Mouse (Mus musculus): ENCODE results near the gene Magi2. TPM values are rescaled to one million over a fixed set of nuclear protein-coding genes. Genes with fewer than 3 reads are reported as not detected.

Gene Magi2
- polyA plus RNA-seq, 1 experiment = 0.48 TPM

- Histone ChIP-seq H3K4me3 (no peak overlapping the region), H3K36me3 (ENCODE audit: control insufficient read depth, insufficient read depth) (no peaks in the 10 kb centered on the region), H3ac (ENCODE audit: control insufficient read depth, insufficient read length) (no peak overlapping the region), H3K27me3 (ENCODE audit: control insufficient read depth, insufficient read depth, insufficient read length) (no peaks in the 10 kb centered on the region), H3K79me2 (ENCODE audit: control insufficient read depth, insufficient read depth) (no peaks in the 10 kb centered on the region), H3K4me2 (ENCODE audit: low read depth) (no peak overlapping the region)
- TF ChIP-seq TCF12 (IDR thresholded peaks at IDR 0.05; ENCODE audit: insufficient read depth, poor library complexity, severe bottlenecking) = no peak
- no peak for TF ChIP-seq POLR2AphosphoS2 (IDR thresholded peaks at IDR 0.05; ENCODE audit: insufficient read length, low read depth)
- TF ChIP-seq MYOD1 (IDR thresholded peaks at IDR 0.05; ENCODE audit: control insufficient read depth in 1 of 3, insufficient read length in 2 of 3, low read depth in 2 of 3) = no peak
- TF ChIP-seq MYOG (IDR thresholded peaks at IDR 0.05; ENCODE audit: control insufficient read depth in 1 of 3, insufficient read depth in 1 of 3, insufficient read length in 2 of 3, low read depth in 2 of 3) = no peak
- no peak for TF ChIP-seq SRF (IDR thresholded peaks at IDR 0.05; ENCODE audit: control insufficient read depth, insufficient read length, low read depth)
Observed at GRCm38 (mm10) chr5:19909664-19910063, 682.8 kb downstream of the Magi2 start.

DNA sequence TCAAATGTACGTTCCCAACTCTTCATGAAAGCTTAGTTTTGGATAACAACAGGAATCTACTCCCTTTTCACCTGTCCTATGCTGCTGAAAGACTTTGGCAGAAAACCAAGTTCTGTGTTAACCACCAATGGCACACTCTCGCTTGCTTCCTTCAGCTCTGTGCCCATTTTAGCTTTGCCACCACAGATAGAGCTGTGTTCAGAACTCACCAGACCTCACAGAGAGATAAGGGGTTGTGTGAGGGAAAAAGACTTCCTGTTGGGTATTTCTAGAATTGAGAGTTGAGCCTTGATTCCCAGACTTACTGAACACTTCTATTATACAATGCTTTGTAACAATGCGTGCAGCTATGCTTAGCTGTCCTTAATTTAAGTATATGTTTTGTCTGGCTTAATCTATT, 705.3 kb downstream of the Magi2 start:
- H3K79me2 ChIP-seq (ENCODE audit: control insufficient read depth, insufficient read depth) = no peaks in the 10 kb centered on the region
- no peak overlapping the region for H3K4me3 ChIP-seq
- H3K36me3 ChIP-seq (ENCODE audit: control insufficient read depth, insufficient read depth) = no peaks in the 10 kb centered on the region
- H3K4me2 ChIP-seq (ENCODE audit: low read depth) = no peak overlapping the region
- TF ChIP-seq TCF3 (IDR thresholded peaks at IDR 0.05; ENCODE audit: insufficient read length, low read depth) = no peak
- TF ChIP-seq MAX (IDR thresholded peaks at IDR 0.05; ENCODE audit: low read depth) = no peak
- no peak for TF ChIP-seq CEBPB (IDR thresholded peaks at IDR 0.05; ENCODE audit: insufficient read depth, poor library complexity, severe bottlenecking)
- no peak for TF ChIP-seq USF1 (IDR thresholded peaks at IDR 0.05; ENCODE audit: low read depth)
- TF ChIP-seq MYOG (IDR thresholded peaks at IDR 0.05; ENCODE audit: control insufficient read depth in 1 of 3, insufficient read depth in 1 of 3, insufficient read length in 2 of 3, low read depth in 2 of 3) = no peak
- TF ChIP-seq MYOD1 (IDR thresholded peaks at IDR 0.05; ENCODE audit: control insufficient read depth in 1 of 3, insufficient read length in 2 of 3, low read depth in 2 of 3) = no peak
- TF ChIP-seq TCF12 (IDR thresholded peaks at IDR 0.05; ENCODE audit: insufficient read depth, poor library complexity, severe bottlenecking) = no peak
- TF ChIP-seq E2F4 (IDR thresholded peaks at IDR 0.05; ENCODE audit: insufficient read depth) = no peak
- no peak for TF ChIP-seq REST (IDR thresholded peaks at IDR 0.05; ENCODE audit: insufficient read depth, insufficient read length)
- TF ChIP-seq POLR2AphosphoS2 (IDR thresholded peaks at IDR 0.05; ENCODE audit: insufficient read length, low read depth) = no peak
- TF ChIP-seq SRF (IDR thresholded peaks at IDR 0.05; ENCODE audit: control insufficient read depth, insufficient read length, low read depth) = no peak
- no peak for TF ChIP-seq POLR2A (IDR thresholded peaks at IDR 0.05; ENCODE audit: insufficient read length, low read depth)
- H3K27me3 ChIP-seq (ENCODE audit: control insufficient read depth, insufficient read depth, insufficient read length) = no peaks in the 10 kb centered on the region
- no peak overlapping the region for H3ac ChIP-seq (ENCODE audit: control insufficient read depth, insufficient read length)

DNA sequence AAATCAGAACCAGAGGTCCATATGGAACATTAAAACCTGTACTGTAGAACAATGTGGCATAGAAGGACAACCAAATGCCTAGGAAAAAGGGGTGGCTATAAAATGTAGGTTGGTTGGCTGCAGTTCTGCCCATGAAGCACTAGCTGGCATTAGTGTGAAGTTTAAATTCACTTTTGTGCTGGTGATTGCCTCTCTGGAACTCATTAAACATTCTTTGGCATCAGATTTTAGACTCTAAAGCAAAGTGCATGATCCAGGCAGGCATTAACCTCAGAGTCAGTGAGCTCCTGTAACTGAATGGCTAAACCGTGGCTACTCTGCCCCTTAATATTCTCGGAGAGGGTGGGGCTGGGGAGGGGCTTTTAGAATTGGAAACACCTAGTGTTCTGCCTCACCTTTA, 706.4 kb downstream of the Magi2 start:
- TF ChIP-seq SRF (IDR thresholded peaks at IDR 0.05; ENCODE audit: control insufficient read depth, insufficient read length, low read depth) (no peak), E2F4 (IDR thresholded peaks at IDR 0.05; ENCODE audit: insufficient read depth) (no peak), TCF12 (IDR thresholded peaks at IDR 0.05; ENCODE audit: insufficient read depth, poor library complexity, severe bottlenecking) (no peak), MYOD1 (IDR thresholded peaks at IDR 0.05; ENCODE audit: control insufficient read depth in 1 of 3, insufficient read length in 2 of 3, low read depth in 2 of 3) (no peak), USF1 (IDR thresholded peaks at IDR 0.05; ENCODE audit: low read depth) (no peak), POLR2A (IDR thresholded peaks at IDR 0.05; ENCODE audit: insufficient read length, low read depth) (no peak), POLR2AphosphoS2 (IDR thresholded peaks at IDR 0.05; ENCODE audit: insufficient read length, low read depth) (no peak), TCF3 (IDR thresholded peaks at IDR 0.05; ENCODE audit: insufficient read length, low read depth) (no peak), CEBPB (IDR thresholded peaks at IDR 0.05; ENCODE audit: insufficient read depth, poor library complexity, severe bottlenecking) (no peak), MYOG (IDR thresholded peaks at IDR 0.05; ENCODE audit: control insufficient read depth in 1 of 3, insufficient read depth in 1 of 3, insufficient read length in 2 of 3, low read depth in 2 of 3) (no peak), MAX (IDR thresholded peaks at IDR 0.05; ENCODE audit: low read depth) (no peak), REST (IDR thresholded peaks at IDR 0.05; ENCODE audit: insufficient read depth, insufficient read length) (no peak)
- H3ac ChIP-seq (ENCODE audit: control insufficient read depth, insufficient read length) = no peak overlapping the region
- H3K27me3 ChIP-seq (ENCODE audit: control insufficient read depth, insufficient read depth, insufficient read length) = no peaks in the 10 kb centered on the region
- no peaks in the 10 kb centered on the region for H3K79me2 ChIP-seq (ENCODE audit: control insufficient read depth, insufficient read depth)
- no peaks in the 10 kb centered on the region for H3K36me3 ChIP-seq (ENCODE audit: control insufficient read depth, insufficient read depth)
- no peak overlapping the region for H3K4me3 ChIP-seq
- no peak overlapping the region for H3K4me2 ChIP-seq (ENCODE audit: low read depth)

DNA sequence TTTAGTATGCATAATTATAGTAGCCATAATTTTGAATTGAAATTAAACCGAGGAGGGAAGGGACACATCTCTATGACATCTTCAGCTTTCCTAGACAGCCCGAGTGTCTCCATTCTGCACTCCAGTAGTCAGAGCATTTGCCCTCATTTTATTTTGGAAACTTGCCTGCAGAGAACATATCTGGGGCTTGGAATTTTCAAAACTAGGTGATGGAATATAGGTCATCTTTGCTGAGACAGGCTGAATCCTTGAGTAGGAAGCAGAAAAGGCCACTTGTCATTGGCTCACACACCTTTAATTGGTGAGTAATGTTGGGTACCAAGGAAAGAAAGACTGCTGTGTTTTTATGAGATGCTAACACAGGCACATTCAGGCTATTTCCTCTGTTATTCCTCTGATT, 724.3 kb downstream of the Magi2 start:
- no peak overlapping the region for H3ac ChIP-seq (ENCODE audit: control insufficient read depth, insufficient read length)
- TF ChIP-seq REST (IDR thresholded peaks at IDR 0.05; ENCODE audit: insufficient read depth, insufficient read length) (no peak), POLR2A (IDR thresholded peaks at IDR 0.05; ENCODE audit: insufficient read length, low read depth) (no peak), TCF12 (IDR thresholded peaks at IDR 0.05; ENCODE audit: insufficient read depth, poor library complexity, severe bottlenecking) (no peak), SRF (IDR thresholded peaks at IDR 0.05; ENCODE audit: control insufficient read depth, insufficient read length, low read depth) (no peak), USF1 (IDR thresholded peaks at IDR 0.05; ENCODE audit: low read depth) (no peak)
- H3K4me2 ChIP-seq (ENCODE audit: low read depth) = no peak overlapping the region
- H3K36me3 ChIP-seq (ENCODE audit: control insufficient read depth, insufficient read depth) = no peaks in the 10 kb centered on the region
- no peaks in the 10 kb centered on the region for H3K27me3 ChIP-seq (ENCODE audit: control insufficient read depth, insufficient read depth, insufficient read length)
- H3K79me2 ChIP-seq (ENCODE audit: control insufficient read depth, insufficient read depth) = no peaks in the 10 kb centered on the region
- H3K4me3 ChIP-seq = no peak overlapping the region

DNA sequence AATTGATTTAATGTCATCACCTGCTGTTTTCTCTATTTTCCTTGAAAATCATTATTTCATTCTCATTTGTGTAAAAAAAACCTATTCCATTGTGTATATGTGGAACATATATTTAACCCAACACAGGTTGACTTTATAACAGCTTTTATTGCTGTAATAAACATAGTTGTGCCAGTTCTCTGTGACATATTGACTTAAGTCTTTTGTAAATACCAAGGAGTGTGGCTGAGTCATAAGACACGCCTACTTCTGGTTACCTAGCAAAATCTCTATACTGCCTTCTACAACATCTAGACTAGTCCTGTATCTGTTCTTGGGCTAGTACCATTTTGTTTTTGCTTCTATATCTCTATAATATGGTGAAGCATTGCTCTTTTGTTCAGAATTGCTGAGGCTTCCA, 737.3 kb downstream of the Magi2 start:
- TF ChIP-seq MYOD1 (IDR thresholded peaks at IDR 0.05; ENCODE audit: control insufficient read depth in 1 of 3, insufficient read length in 2 of 3, low read depth in 2 of 3) (no peak), POLR2A (IDR thresholded peaks at IDR 0.05; ENCODE audit: insufficient read length, low read depth) (no peak), REST (IDR thresholded peaks at IDR 0.05; ENCODE audit: insufficient read depth, insufficient read length) (no peak)
- Histone ChIP-seq H3K4me3 (no peak overlapping the region), H3K79me2 (ENCODE audit: control insufficient read depth, insufficient read depth) (no peaks in the 10 kb centered on the region), H3K36me3 (ENCODE audit: control insufficient read depth, insufficient read depth) (no peaks in the 10 kb centered on the region), H3ac (ENCODE audit: control insufficient read depth, insufficient read length) (no peak overlapping the region), H3K4me2 (ENCODE audit: low read depth) (no peak overlapping the region), H3K27me3 (ENCODE audit: control insufficient read depth, insufficient read depth, insufficient read length) (no peaks in the 10 kb centered on the region)

All from myocyte (in vitro differentiated cells).